Mouse (Mus musculus) spleen, postnatal 14 days (tissue): Measurements from ENCODE around the gene Wrap53.
"Not testable (repeated sequence)": the region's sequence is repeated elsewhere in the genome, so short reads cannot be mapped to it uniquely, and the experiment has no call there.

ENCODE experiments used
- DNase-seq, 2 experiments: peaks; one replicate each; pipeline ENCODE4 v3.0.0; 2021 to 2022; ENCODE audit warnings: low spot score in 2 of 2

The Wrap53 gene

GRCm38 (mm10) chr11:69564391-69564790 lies 15.7 kb downstream of the Wrap53 start:
- no peak for DNase-seq

- no peak for DNase-seq
These were observed 16.7 kb downstream of the Wrap53 start for GRCm38 (mm10) chr11:69563373-69563772.

- no peak for DNase-seq
These were observed 18.9 kb downstream of the Wrap53 start for GRCm38 (mm10) chr11:69560896-69561854.

DNA sequence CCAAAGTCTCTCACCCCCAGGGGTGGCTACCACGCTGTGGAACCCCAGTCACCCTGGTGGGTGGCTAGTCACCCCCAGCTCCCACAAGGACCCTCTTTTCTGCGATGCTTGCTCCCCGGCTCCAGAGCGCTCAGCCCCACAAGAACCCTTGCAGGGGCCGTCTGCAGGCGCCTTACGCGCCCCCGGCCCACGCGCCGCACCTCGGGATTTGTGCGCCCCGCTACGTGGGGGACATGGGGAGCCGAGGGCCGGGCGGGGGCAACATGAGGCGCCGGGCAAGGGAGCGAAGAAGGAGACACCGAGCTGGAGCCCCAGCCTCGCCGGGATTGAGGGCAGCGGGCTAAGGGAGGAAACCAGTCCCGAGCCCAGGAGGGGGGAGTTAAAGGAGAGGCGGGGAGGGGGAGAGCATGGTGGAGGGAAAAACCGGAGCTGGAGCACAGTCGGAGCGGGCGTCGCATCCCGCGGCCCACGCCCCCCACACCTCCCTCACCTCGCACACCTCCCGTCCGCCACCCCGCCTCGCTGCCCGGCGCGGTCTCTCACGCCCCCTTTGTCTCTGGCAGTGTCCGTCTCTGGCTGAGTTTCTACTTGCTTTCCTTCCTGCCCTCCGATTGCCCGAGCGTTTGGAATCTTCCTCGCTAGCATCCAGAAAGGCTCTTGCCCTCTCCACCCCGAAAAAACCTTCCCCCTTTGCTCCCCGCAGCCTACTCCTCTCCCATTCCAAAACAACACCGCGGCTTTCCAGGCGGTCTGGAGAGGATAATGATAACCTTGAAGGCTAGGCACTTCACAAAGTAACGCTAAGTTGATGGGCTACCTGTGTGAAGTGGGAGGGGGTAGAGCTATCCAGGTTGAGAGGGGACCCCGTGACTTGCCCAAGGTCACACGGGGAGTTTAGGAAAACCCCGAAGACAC lies 19.9 kb downstream of the Wrap53 start, which contains the start of gene Efnb3:
Gene Efnb3, minus strand, starts transcription at position 355 of the 915 bp plus-strand sequence.
- no peak for DNase-seq

GRCm38 (mm10) chr11:69559183-69559582 lies 20.9 kb downstream of the Wrap53 start:
- DNase-seq: no peak

GRCm38 (mm10) chr11:69558756-69559155 lies 21.3 kb downstream of the Wrap53 start:
- DNase-seq: no peak

DNA sequence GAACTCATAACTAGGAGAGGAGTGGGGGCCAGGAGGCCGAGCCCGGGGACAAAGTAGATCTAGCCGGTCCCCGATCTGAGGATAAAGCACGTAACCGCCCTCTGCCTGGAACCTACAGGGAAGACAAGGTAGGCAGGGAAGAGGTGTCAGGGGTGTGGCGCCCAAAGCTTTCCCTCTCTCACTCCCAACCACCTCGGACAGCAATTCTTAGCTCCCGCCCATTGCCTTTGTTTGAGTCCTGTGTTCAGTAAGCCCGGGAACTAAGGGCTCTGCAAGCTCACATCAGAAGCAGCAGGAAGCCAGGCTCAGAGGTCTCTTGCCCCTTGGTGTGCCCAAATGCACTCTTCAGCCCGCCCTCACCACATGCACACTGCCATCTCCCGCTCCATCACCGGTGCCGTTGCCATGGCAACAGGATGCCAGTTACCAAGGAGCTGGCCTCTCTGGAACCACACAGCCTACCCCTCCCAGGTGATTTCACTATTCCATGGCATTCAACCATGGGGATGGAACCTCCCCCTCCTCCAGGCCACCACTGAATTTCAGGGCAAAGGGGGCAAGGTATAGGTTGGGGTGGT lies 22.6 kb downstream of the Wrap53 start:
- DNase-seq: no peak

DNA sequence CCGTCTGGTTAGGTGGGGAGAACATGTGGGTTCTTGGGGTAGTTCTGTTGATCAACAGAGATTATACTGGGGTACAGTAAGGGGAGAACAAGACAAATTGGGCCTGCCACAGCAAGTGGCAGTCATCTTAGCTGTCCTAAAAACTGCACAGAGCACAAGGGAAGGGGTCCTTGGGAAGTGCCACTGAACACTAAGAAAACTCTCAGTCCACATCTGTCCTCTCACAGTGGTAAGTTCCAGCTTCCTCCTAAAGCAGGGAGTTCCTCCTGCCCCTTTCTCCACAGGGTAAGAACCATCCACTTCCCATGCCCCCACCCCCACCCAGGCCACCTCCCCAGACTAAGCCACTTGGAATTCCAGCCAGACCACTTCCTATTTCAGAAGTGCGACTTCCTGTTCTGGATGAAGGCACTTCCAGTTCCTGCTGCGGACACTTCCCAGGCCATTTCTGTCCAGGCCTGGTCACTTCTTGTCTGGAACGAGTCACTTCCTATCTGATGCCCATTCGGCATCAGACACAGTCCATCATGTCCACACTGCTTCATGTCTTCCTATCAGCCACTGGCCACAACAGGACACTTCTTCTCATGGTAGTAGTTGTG lies 25.4 kb downstream of the Wrap53 start:
- DNase-seq: no peak

DNA sequence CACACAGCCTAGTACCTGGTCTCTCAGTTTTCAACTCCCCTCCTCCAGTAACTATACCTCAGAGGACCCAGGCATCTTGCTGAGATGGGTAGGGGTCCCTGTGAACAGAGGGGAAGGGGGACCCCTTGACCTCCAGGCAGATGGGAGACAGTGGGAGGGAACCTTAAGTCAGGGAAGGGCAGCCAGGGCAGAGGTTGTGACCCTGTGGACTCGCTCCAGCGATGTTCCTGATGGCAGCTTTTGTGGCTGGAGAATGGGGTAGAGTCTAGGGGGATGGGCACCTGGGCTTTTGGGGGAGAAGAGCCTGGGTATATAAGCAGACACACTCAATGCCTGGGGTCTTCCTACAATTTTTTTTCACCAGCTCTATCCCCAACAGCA lies 26.7 kb downstream of the Wrap53 start:
- DNase-seq: no peak

DNA sequence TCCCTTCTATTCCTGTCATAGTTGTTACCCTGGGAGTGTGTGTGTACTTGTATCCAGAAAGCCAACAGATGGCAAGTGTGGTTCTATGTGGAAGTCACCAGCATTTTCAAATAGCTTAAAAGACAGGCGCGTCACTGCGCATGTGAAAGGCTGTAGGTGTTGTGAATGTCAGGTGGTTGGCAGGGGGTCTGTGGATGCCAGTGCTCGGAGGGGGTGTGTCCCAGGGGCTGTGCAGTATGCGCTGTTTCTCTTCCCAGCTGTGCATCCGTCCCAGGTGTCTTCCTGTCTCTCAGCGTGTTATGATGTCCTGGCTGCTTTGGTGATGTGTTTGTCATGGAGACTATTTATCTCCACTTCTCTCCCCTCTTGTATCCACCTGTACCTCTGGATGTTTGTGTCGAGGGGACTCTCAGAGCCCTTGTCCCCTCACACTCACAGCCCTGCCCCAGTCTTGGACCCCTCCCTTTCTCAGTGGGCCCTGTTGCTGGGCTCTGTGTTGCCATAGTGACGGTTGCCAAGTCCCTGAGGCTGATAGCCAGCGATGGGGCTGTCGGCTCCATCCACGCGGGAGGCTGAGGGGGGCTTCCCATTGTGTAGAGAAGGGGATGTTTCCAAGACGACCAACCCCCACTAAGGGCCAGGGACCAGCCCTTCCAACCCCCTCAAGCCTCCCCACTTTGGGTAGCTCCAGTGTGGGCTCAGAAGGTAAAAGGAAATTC lies 27.3 kb downstream of the Wrap53 start:
- no peak for DNase-seq

- DNase-seq: no peak
These were observed 28.7 kb downstream of the Wrap53 start for GRCm38 (mm10) chr11:69551310-69551709.

DNA sequence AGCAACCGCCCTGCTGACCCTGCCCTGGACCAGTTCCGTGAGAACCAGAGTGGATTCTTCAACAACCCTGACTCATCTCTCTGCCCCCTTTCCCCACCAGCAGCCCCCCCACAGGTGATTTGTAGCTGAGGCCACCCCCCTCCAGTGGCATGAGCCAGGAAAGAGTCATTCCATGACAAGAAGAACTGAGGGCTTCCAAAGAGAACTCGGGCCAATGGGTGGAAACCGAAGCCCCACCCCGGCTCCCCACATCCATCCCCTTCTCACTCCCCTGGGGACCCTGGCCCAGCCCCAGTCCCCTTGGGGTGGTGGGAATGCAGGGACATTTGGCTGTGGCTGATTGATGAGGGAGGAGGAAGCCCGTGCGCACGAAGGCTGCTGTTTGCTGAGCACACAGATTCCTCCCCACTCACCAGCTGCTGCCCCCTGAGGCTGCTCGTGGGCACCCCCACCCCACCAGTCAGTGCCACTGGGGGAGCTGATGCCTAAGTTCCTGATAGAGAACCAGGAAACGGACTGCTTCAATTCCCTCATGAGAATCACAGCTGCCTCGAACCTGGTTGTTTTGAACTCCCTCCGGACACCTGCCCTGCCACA lies 30.9 kb downstream of the Wrap53 start, which contains the start of gene Dnah2:
Gene Dnah2, minus strand, starts transcription at position 51 of the 597 bp plus-strand sequence.
- no peak for DNase-seq

- DNase-seq: peak in 1 of 2 experiments; percentile 12
These were observed 33.0 kb downstream of the Wrap53 start for GRCm38 (mm10) chr11:69547071-69547470.

DNA sequence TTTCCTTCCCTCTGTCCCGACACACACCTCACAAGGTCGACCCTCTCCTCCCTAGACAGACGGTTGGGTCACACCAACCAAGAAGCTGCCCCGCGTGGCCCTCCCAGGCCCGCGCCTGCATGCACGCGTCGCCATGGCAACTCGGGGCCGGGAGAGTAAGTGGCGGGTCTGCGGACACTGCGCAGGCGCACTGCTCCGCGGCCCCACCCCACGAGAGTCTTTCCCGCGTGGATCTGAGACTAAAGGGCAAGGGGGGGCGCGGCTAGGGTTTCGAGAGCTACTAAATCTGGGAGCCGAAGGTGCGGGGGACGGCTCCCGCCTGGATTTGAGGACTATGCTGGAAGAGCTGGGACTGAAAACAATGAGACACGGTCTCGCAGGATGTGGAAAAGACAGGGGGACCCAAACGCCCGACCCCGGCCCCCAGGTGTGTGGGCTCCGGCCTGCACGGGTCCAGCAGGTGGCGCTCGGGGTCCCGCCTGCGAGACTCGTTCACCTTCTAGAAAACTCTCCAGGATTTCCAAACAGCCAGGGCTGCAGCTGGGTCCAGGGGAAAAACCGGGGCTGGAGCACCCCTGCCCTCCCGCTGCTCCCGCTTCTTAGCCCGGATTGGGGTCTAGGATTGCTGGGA lies 33.5 kb downstream of the Wrap53 start:
- peak in 1 of 2 experiments; percentile 45 for DNase-seq

GRCm38 (mm10) chr11:69545957-69546356 lies 34.1 kb downstream of the Wrap53 start:
- no peak for DNase-seq

- DNase-seq: no peak
These were observed 36.5 kb downstream of the Wrap53 start for GRCm38 (mm10) chr11:69543598-69543997.

- not testable (repeated sequence) for DNase-seq
These were observed 38.3 kb downstream of the Wrap53 start for GRCm38 (mm10) chr11:69541741-69542140.

DNA sequence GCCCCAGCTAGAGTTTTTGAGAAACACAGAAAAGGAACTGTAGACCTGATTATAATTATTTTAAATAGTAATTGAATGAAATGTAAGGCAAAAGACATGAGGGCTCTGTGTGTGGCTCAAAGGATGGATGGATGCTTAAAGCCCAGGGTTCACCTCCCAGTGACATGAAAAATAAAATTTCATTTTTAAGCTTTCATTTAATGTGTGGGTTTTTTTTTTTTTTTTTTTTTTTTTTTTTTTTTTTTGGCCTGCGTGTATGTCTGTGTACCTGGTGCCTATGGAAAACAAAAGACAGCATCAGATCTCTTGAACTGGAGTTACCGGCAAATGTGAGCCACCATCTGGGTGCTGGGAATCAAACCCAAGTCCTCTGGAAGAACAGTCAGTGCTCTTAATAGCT lies 39.4 kb downstream of the Wrap53 start:
- DNase-seq: no peak

DNA sequence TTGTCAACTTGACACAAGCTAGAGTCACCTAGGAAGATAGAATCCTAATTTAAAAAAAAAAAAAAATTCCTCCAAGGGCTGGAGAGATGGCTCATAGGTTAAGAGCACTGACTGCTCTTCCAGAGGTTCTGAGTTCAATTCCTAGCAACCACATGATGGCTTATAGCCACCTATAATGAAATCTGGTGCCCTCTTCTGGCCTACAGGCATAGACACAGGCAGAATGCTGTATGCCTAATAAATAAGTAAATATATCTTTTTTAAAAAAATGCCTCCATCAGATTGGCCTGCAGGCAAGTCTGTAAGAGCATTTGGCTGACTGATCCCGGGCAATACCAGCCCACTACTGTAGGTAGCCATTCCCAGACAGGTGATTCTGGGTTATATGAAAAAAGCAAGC lies 45.1 kb downstream of the Wrap53 start:
- DNase-seq: no peak
